Mouse (Mus musculus) neutrophil, adult 5-6 weeks (primary cell): ENCODE data around the gene Sh2d1b2. TPM values are rescaled to one million over a fixed set of nuclear protein-coding genes. Genes with fewer than 3 reads are reported as not detected.

Experiments
- ATAC-seq: fragments of 151-379, 151-347 bp; 2 replicates; pipeline ENCODE4 v1.8.0; 2017; ENCODE audit warnings: mild to moderate bottlenecking, moderate TSS enrichment; ENCODE audit not compliant: insufficient number of reproducible peaks, poor library complexity, low FRiP score, severe bottlenecking; ENCODE audit errors: extremely low read depth
- total RNA-seq: library from RNA; stranded (forward); fragments of 200-1000 nt; gene quantifications from 2 replicates; pipeline ENCODE4 v1.2.3, GENCODE M21; 2017

The Sh2d1b2 gene
- not detected in 2 replicates for total RNA-seq

DNA sequence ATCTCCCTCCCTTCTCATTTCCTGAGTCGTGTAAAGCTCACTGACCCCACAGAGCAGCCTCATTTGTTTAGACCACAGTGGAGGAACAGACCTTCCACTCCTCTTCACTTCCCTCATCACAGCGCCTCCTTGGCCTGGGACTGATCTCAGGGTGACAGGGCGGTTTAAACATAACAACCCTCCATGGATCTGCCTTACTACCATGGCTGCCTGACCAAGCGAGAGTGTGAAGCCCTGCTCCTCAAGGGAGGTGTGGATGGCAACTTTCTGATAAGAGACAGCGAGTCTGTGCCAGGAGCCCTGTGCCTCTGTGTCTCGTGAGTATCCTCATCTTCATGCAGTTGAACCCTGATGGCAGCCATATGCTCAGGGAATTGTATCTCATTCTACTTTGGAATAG, at the start of gene Sh2d1b2:
Sh2d1b2 (plus strand) TSS at position 62 of the 400 bp plus-strand sequence.
- 0 out of 2 replicates have a peak, but pooled peaks have one; percentile 9 for ATAC-seq

DNA sequence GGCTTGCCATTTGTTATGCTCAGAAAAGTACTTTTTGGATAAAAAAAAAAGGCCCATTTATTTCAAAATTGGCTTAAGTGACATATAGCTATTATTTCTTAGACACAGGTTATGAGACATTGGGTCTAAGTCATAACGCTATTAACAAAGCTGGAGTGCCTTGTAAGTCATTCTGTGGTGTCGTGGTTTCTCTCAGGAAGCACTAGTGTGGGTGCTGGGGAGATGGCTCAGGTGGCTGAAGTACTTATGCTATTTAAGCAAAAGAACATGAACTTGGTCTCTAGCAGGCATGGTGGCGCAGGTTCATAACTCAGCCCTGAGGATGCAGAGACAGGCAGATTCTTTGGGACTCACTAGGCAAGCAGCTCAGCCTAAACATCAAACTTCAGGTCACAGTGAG, 47.4 kb upstream of the Sh2d1b2 start:
- no peak for ATAC-seq

DNA sequence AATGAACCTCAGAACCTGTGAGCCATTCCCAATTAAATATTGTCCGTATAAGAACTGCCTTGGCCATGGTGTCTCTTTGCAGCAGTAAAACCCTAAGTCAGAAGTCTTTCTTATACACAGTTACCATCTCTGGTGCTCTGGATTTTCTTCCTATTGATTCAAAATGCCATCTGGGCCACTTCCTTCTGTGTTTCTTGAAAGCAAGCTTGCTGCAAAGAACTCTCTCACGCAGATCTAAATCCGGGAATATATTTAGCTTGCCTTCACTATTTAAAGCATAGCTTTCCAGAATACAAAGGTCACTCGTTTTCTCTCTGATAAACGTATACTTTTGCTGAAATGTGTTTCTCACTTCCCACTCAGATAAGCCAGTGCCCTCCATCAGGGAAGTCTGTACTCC, 46.0 kb upstream of the Sh2d1b2 start:
- no peak for ATAC-seq

DNA sequence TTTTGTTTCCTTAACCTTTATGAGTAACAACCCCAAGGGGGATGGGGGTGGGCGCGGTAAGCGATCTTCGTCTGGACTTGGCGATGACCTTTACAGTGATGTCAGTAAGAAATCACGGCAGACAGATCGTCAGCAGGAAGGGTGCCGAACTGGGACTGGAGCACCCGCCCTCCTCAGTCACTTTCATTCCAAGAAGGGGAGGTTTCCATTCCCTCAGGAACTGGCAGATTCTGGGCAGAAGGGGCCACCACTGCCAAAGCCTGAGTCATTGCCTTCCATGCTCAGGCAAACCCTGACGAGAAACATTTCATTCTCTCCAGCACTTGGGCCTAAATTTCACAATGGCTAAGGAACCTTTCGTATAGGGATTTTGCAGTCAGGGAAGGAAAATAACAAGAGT, 43.9 kb upstream of the Sh2d1b2 start:
- ATAC-seq = no peak

DNA sequence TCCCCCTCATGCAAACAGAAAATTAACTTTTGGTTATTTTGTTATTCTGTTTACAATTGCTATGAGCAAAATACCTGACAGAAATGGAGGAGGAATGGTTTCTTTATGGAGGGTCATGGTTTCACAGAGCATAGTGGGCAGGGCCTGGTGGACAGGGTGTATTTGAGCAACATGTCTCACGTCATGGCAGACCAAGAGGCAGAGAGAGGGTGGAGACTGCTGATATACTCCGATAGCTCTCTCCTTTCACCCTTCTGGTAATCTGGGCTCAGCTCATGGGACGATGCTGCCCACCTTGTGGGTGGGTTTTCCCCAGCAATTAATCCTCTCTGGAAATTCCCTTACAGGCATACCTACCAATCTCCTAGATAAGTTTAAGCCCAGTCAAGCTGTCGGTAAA, 42.3 kb upstream of the Sh2d1b2 start:
- ATAC-seq = no peak

DNA sequence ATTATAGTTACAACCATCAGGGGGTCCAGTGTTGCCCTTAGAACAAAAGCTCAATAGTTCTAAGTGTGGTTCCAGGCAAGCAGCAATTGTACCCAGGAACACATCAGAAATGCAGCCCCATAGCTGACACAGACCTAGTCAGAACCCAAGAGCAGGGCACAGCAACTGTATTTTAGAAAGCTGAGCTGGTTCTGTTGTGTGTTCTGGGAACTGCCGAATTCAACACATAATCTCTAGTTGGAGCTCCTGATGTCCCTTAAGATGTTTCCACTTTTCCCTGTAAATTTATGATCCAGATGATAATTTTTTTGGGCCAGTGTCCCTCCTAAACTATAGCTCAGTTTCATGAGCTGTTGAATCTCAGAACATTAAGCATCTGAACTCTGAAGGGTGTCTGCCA, 40.6 kb upstream of the Sh2d1b2 start:
- no peak for ATAC-seq

DNA sequence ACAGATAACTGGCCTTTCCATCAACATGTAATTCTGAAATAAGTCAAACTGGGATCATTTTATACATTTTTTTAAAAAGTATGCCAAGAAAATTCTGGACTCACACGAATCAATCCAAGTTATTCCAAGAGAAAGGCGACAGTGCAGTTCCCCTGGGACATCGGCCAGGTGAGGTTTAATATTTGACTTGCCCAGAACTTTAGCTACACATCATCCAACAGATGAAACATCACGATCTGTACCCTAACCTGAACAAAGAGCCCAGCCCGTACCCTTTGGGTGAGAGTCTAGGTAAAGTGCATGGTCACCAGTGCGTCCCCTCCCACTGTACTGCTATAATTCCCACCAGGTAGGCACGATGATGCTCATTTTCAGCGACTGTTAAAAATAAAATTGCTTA, 36.3 kb upstream of the Sh2d1b2 start:
- ATAC-seq = no peak

DNA sequence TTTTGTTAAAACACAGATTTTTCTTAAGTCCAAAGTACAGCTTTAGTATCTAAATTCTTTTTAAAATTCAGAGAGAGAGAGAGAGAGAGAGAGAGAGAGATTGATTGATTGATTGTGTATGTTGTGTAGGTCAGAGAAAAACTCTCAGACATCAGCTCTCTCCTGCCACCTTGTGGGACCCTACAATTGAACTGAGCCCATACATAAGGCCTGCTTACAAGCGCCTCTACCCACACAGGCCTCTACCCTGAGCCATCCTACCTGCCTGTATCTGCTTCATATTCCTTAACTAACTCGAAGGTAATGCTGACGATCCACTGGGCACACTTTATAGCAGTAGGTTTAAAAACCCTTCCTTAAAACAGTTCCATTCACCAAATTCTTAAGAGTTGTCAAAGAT, 32.2 kb upstream of the Sh2d1b2 start:
- no peak for ATAC-seq

DNA sequence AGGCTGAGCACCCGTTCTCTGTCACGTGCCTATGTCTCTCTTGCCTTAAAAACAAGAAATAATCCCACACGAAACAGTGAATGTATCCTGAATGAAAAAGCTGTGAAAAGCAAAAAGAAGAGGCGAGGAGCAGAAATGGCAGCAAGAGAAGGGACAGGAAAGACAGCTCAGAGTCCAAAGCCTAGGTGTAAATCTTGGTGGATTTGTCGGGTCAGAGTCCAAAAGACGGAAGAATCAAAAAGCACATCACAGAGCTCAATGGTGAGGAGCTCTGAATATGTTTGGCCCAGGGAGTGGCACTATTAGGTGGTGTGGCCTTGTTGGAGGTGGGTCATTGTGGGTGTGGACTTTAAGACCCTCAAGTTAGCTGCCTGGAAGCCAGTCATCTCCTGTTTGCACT, 26.2 kb upstream of the Sh2d1b2 start:
- ATAC-seq = no peak

DNA sequence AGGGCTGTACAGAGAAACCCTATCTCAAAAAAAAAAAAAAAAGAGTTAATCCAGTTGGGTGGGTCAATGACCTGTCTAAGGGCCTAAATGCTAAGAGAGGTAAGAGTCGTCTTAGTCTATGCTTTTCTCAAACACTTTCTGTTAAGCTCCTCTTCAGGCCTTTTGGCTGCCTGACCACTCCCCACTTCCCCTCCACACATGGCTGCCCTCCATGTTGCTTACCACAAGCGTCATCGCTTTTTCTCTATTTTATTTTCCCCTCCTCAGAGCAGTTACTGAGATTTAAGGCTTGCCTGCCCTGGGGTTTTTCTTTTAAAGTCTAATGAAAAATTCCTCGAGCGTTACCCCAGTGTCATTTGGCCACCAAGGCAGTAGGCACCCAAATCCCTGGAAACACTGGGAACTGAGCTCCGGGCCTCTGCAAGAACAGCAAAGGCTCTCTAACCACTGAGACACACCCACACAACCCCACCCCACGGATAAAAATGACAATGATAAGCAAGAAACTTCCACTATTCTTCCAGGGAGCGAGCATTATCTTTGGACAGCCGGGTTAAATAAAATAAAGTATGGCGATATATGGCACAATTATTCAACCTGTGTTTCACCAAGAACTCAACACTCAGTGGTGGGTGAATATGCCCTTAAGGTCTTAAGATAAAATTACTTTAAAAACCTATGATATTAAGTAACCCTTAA, 19.2 kb upstream of the Sh2d1b2 start:
- peak; percentile 46; the same call in 1 of the 2 replicates for ATAC-seq

DNA sequence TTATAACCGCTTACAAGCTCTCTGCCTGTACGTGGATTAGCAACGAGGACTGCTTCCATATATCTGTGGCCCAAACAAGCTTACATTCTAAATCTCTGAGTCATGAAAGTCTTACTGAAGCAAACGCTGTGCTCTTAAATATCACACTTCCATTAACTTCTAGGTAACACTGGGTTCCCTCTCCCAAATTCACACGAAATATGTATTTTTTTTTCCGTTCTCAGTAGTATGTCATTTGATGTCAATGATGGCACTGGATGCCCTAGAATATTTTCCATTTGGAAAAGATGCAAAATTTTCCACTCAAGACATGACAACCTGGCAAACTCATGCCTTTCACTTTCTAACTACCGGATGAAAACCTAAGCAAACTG, 18.2 kb upstream of the Sh2d1b2 start:
- no peak for ATAC-seq

DNA sequence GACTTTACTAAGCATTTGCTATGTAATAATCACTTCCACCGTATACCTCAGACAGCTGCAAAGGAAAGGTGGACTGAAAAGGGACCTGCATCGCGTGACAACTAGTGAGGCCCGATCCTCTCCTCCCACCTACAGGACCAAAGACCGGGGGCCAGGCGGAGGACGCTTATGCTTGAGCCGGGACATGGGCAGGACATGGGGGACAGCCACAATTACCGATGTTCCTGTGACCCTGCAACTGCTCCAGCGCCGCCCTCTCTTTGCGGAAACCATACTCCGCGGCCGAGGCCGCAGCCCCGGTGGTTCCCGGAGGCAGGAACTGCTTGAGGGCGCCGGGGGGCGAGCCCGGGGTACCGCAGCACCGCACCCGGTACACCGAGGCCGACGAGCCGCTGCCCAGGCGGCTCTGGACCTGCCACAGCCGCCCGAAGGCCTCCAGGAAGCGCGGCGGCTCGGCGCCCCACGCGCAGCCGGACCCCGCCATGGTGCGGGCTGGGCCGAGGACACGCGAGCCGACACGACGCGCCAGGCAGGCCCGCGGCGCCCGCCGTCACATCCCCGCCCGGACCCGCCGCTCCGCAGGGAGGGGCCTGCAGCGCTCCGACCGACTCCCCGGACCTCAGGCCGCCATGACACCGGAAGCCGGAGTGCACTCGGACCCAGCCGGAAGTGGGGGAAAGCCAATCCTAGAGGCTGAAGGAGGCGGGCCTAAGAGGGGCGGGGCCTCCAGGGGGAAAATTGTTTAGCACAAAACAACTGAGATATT, 17.6 kb upstream of the Sh2d1b2 start, which contains the start of gene Uhmk1:
Uhmk1 (minus strand) TSS at position 641 of the 766 bp plus-strand sequence.
- peak; percentile 96 for ATAC-seq

DNA sequence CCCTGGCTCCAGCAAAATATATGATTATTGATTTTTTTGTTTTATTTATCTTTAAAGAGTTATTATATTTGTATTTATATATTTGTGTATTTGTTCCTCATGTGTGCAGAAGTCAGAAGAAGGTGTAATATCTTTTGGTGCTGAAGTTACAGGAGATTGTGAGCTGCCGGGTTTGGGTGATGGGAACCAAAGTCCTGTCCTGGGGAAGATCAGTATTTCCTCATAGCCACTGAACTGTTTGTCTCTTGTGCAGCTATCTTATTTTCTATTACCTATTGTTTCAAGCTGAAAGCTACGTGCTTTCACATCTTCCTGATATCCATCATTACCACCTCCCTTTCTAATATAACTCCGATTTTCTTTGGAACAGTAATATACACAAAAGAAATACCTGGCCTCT, 17.0 kb upstream of the Sh2d1b2 start:
- ATAC-seq = no peak

DNA sequence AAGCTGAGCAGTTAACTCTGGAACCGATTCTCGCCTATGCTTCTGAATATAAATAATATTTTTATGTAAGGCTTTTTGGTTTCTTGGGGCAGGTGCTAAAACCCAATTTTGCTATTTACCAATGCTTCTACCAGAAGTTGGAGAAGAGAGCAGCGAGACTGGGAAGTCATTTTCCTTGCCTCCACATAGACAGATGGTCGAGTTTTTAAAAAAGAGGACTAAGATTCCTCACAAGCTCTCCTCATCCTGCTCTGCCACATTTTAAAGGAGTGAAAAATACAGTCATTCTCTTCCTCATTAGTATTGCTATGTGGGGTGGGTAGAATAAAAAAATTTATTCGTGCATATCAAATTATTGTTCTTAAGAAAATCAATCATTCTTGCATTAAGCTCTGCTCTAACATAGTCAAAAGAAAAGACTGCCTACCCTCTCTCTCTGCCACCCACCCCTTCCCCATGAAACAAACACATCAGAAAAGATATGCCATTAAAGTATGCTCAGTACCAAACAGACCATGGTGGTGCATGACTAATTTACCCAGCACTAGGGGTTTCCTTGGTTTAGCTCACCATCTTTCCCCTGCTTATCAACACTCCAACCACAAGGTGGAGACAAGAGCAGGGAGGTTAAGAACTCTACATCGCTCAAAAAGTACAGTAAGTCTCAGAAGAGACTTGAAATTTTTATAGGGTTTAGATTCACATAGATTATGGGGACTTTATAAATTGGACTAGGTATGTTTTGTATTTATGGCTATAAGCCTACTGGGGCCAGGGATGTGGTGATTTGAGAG, 14.3 kb upstream of the Sh2d1b2 start:
- ATAC-seq = peak; percentile 76

DNA sequence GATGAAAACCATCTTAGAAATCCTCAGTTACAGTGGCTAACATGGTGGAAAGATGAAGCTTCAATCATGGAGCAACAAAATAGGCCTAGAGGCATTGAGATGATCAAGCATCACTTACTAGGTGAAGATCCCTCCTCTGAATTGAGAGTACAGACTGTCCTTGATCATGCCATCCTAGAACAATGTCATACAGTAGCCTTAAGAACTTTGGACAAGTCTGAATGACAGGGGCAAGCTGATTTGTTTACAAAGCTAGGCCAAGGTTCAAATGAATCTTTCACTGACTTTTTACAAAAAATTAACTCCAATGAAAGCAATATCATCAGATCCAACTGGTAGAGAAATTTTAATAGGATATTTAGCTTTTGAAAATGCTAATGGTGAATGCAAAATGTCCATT, 12.2 kb upstream of the Sh2d1b2 start:
- ATAC-seq = no peak

DNA sequence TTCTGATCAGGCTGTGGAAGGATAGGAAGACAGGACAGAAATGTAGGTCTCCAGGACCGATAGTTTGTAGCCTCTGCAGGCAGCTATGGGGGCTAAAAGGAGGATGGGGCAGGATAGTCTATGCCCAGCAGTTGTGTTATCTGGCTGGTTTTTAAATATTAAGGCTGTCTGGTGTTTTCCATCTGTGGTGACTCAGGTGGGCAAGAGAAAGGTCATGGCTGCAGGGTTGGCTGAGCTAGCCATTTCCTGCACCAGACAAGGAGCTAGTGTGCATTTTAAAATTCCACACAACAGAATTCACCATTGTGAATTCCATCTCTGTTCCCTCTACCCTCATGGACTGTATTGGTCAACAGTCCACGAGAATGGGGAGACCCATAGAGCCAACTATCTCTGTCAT, 9.3 kb upstream of the Sh2d1b2 start:
- ATAC-seq = no peak

DNA sequence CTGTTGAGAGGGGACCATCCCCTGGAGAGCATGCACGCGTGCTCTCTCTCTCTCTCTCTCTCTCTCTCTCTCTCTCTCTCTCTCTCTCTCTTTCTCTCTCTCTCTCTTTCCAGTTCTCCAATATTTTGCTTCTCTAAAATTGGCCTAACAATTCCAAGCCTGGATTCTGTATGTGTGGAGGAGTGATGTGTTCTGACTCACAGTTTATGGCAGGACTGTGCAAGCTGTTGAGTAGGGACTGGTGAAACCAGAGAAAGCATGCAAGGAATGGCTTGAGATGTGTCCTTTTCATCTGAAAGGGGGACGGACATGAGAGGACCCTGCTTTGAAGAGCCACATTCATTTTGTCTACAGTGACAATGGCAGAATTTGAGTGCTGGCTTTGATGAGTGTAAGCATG, 12.5 kb downstream of the Sh2d1b2 start:
- ATAC-seq = no peak

DNA sequence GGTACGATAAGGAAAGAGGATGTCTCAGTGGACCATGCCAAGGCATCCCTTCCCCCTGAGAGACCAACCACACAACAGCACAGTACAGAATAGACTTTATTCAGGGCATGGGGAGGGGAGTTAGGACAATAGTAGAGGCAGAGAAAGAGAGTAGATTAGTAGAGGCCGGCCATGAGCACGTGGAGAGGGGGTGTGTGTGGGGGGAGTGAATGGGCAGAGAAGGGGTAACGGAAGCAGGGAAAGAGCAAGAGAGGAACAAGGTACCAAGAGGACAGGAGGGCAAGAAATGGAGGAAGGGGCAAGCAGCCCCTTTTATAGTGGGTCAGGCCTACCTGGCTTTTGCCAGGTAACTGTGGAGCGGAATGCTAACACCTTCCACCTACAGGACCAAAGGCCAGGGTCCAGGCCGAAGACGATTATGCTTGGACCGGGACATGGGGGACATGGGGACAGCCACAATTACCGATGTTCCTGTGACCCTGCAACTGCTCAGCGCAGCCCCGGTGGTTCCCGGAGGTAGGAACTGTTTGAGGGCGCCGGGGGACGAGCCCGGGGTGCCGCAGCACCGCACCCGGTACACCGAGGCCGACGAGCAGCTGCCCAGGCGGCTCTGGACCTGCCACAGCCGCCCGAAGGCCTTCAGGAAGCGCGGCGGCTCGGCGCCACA, 22.5 kb downstream of the Sh2d1b2 start:
- no peak for ATAC-seq

DNA sequence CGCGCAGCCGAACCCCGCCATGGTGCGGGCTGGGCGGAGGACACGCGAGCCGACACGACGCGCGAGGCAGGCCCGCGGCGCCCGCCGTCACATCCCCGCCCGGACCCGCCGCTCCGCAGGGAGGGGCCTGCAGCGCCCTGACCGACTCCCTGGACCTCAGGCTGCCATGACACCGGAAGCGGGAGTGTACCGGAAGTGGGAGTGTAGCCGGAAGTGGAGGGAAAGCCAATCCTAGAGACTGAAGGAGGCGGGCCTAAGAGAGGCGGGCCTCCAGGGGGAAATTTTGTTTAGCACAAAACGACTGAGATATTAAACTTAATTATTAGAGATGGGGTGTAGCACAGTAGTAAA, 23.0 kb downstream of the Sh2d1b2 start:
- peak; percentile 100 for ATAC-seq
